Mouse (Mus musculus) limb, embryonic 14.5 days (tissue): Measurements from ENCODE around the gene Arx. TPM values are rescaled to one million over a fixed set of nuclear protein-coding genes. Genes with fewer than 3 reads are reported as not detected.

Source experiments
- ATAC-seq: fragments of 200-750 bp; cut with Nextera tagmentation; 2 replicates; pipeline ENCODE4 v1.8.0; 2017; ENCODE audit warnings: low read depth, moderate number of reproducible peaks, moderate TSS enrichment; ENCODE audit not compliant: low FRiP score
- DNase-seq: peaks from one replicate; pipeline ENCODE4 v3.0.0-alpha.2; 2015; ENCODE audit warnings: low spot score
- H3K27ac ChIP-seq: fragments of 300-500 bp; sonication (generic); replicated peaks from 2 replicates; pipeline ENCODE4 v1.5.1; 2014; ENCODE audit warnings: low read depth, mild to moderate bottlenecking, low read length, moderate library complexity, mixed read lengths
- H3K27me3 ChIP-seq: fragments of 300-500 bp; sonication (generic); 2 replicates; pipeline ENCODE4 v1.6.1; 2014; ENCODE audit warnings: low read length, mixed read lengths; ENCODE audit not compliant: control insufficient read depth, insufficient read depth
- H3K36me3 ChIP-seq: fragments of 300-500 bp; sonication (generic); 2 replicates; pipeline ENCODE4 v1.6.1; 2014; ENCODE audit warnings: mild to moderate bottlenecking, low read length, moderate library complexity, mixed read lengths; ENCODE audit not compliant: control insufficient read depth, insufficient read depth
- H3K4me1 ChIP-seq: fragments of 300-500 bp; sonication (generic); 2 replicates; pipeline ENCODE4 v1.6.1; 2014; ENCODE audit warnings: antibody characterized with exemption, low read length, mixed read lengths; ENCODE audit not compliant: control insufficient read depth, insufficient read depth
- H3K4me2 ChIP-seq: fragments of 300-500 bp; sonication (generic); replicated peaks from 2 replicates; pipeline ENCODE4 v1.6.1; 2014; ENCODE audit warnings: low read depth, mild to moderate bottlenecking, low read length, moderate library complexity; ENCODE audit not compliant: severe bottlenecking
- H3K4me3 ChIP-seq: fragments of 300-500 bp; sonication (generic); replicated peaks from 2 replicates; pipeline ENCODE4 v1.5.1; 2014; ENCODE audit warnings: low read length
- H3K9ac ChIP-seq: fragments of 300-500 bp; sonication (generic); 2 replicates; pipeline ENCODE4 v1.6.1; 2014; ENCODE audit warnings: mild to moderate bottlenecking, low read depth, low read length, moderate library complexity; ENCODE audit not compliant: severe bottlenecking
- H3K9me3 ChIP-seq: fragments of 300-500 bp; sonication (generic); 2 replicates; pipeline ENCODE4 v1.6.1; 2016; ENCODE audit warnings: low read length; ENCODE audit not compliant: control insufficient read depth
- POLR2A ChIP-seq: fragments of 200-500 bp; IDR thresholded peaks from 2 replicates; pipeline ENCODE4 v1.8.0; 2012; ENCODE audit warnings: inconsistent platforms, mild to moderate bottlenecking, moderate library complexity, borderline replicate concordance; ENCODE audit not compliant: insufficient read depth, insufficient read length; ENCODE audit errors: extremely low read depth
- WGBS: fragments of 180-500 bp; shearing (Covaris S2); extraction: QIAGEN DNeasy Blood & Tissue Kit; methylation state at CpG from one replicate; pipeline ENCODE4 v1.1.7; 2014; 5-methylcytosine and 5-hydroxymethylcytosine counted together
- polyA plus RNA-seq, 2 experiments: library from polyadenylated mRNA; depleted of rRNA in 1 of 2; stranded (reverse) in 1 of 2; unstranded in 1 of 2; fragments of >200 nt; fragmentation: Nextera tagmentation in 1 of 2; extraction: Ambion mirVana in 1 of 2; gene quantifications; 2 replicates each; pipeline versions ENCODE4 v1.2.1 to v1.2.3; 2012 to 2014

Arx gene
- polyA plus RNA-seq, 2 experiments = 1.1 to 2.0 TPM

DNA sequence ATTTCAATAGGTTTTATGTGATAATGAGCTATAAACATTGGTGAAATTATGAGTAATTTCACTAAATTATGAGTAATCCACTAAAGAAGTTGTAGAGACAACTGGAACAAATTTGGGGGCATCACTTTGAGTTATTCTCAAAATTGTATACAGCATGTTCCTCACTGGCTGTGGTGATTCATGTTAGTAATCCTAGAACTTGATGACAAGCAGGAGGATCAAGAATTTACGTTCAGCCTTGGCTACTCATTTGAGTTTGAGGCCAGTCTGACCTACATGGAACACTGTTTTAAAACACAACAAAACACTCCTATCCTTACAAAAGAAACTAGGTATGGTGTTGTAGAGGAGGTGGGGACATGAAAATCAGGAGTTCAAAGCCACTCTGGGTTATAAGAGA lies 35.1 kb downstream of the Arx start:
- no peak for TF ChIP-seq POLR2A
- H3K36me3 ChIP-seq = no peaks in the 10 kb centered on the region
- H3K9ac ChIP-seq = no peak overlapping the region
- H3K27ac ChIP-seq = no peak overlapping the region
- no peaks in the 10 kb centered on the region for H3K4me1 ChIP-seq
- no peak overlapping the region for H3K4me2 ChIP-seq
- DNase-seq (no peak), ATAC-seq (no peak)
- H3K9me3 ChIP-seq = no peaks in the 10 kb centered on the region
- WGBS = 69% methylated on average over 1 of the region's 1 CpGs
- no peak overlapping the region for H3K4me3 ChIP-seq
- no peaks in the 10 kb centered on the region for H3K27me3 ChIP-seq
